Mouse (Mus musculus) heart, postnatal 25 days (tissue): ENCODE measurements around the gene 2510009E07Rik. TPM values are rescaled to one million over a fixed set of nuclear protein-coding genes. Genes with fewer than 3 reads are reported as not detected.
"Not testable (repeated sequence)": the region's sequence is repeated elsewhere in the genome, so short reads cannot be mapped to it uniquely, and the experiment has no call there.

Experiments used
- DNase-seq: peaks from one replicate; pipeline ENCODE4 v3.0.0; 2022; ENCODE audit warnings: low spot score
- intact Hi-C: fragments of 180-260 bp; cut with DNase I; formaldehyde crosslinking; loops from one replicate; pipeline ENCODE4 v1.15.1; 2025
- total RNA-seq, 2 experiments: library from RNA; stranded (reverse); gene quantifications; 2 replicates each; pipeline ENCODE4 v1.2.3; 2021

The 2510009E07Rik gene
- total RNA-seq, 2 experiments from 2014 or later = 27.5 to 29.8 TPM

- intact Hi-C loops = no loop called here
- no peak for DNase-seq
Measured at GRCm38 (mm10) chr16:21689141-21689540, 5.3 kb downstream of the 2510009E07Rik start.

- intact Hi-C loops = no loop called here
- no peak for DNase-seq
Measured at GRCm38 (mm10) chr16:21687406-21687805, 7.1 kb downstream of the 2510009E07Rik start.

- intact Hi-C loops = no loop called here
- no peak for DNase-seq
Measured at GRCm38 (mm10) chr16:21676791-21677190, 17.7 kb downstream of the 2510009E07Rik start.

- intact Hi-C loops, DNase-seq: not testable (repeated sequence)
Measured at GRCm38 (mm10) chr16:21673651-21674050, 20.8 kb downstream of the 2510009E07Rik start.

GRCm38 (mm10) chr16:21673046-21673445 lies 21.4 kb downstream of the 2510009E07Rik start:
- intact Hi-C loops, DNase-seq: not testable (repeated sequence)

- intact Hi-C loops = no loop called here
- DNase-seq = no peak
Measured at GRCm38 (mm10) chr16:21671878-21672277, 22.6 kb downstream of the 2510009E07Rik start.

GRCm38 (mm10) chr16:21665423-21665986 lies 29.0 kb downstream of the 2510009E07Rik start:
- intact Hi-C loops = no loop called here
- DNase-seq = no peak

- no peak for DNase-seq
- intact Hi-C loops = no loop called here
Measured at GRCm38 (mm10) chr16:21664633-21665363, 29.7 kb downstream of the 2510009E07Rik start.

GRCm38 (mm10) chr16:21655961-21656360 lies 38.5 kb downstream of the 2510009E07Rik start:
- intact Hi-C loops = no loop called here
- DNase-seq = no peak

GRCm38 (mm10) chr16:21655291-21655690 lies 39.2 kb downstream of the 2510009E07Rik start:
- DNase-seq = no peak
- intact Hi-C loops = no loop called here

GRCm38 (mm10) chr16:21654384-21654783 lies 40.1 kb downstream of the 2510009E07Rik start:
- intact Hi-C loops = no loop called here
- DNase-seq = no peak

- no peak for DNase-seq
- intact Hi-C loops = no loop called here
Measured at GRCm38 (mm10) chr16:21653151-21653550, 41.3 kb downstream of the 2510009E07Rik start.

- intact Hi-C loops = no loop called here
- DNase-seq = no peak
Measured at GRCm38 (mm10) chr16:21651161-21651560, 43.3 kb downstream of the 2510009E07Rik start.

- no peak for DNase-seq
- intact Hi-C loops = no loop called here
Measured at GRCm38 (mm10) chr16:21650289-21650688, 44.2 kb downstream of the 2510009E07Rik start.

GRCm38 (mm10) chr16:21648800-21649199 lies 45.7 kb downstream of the 2510009E07Rik start:
- DNase-seq = no peak
- intact Hi-C loops = no loop called here

- no peak for DNase-seq
- intact Hi-C loops = no loop called here
Measured at GRCm38 (mm10) chr16:21646496-21646895, 48.0 kb downstream of the 2510009E07Rik start.

GRCm38 (mm10) chr16:21645915-21646314 lies 48.5 kb downstream of the 2510009E07Rik start:
- intact Hi-C loops = loop anchor here (2.0 kb wide), 1 partner anchor 47 kb away; no protein-coding TSS in a partner anchor
- DNase-seq = no peak

GRCm38 (mm10) chr16:21644574-21644973 lies 49.9 kb downstream of the 2510009E07Rik start:
- intact Hi-C loops = loop anchor here (2.0 kb wide), 1 partner anchor 48 kb away; no protein-coding TSS in a partner anchor
- DNase-seq = no peak

GRCm38 (mm10) chr16:21644066-21644561 lies 50.4 kb downstream of the 2510009E07Rik start:
- DNase-seq = peak; percentile 65
- intact Hi-C loops = loop anchor here (2.0 kb wide), 1 partner anchor 49 kb away; no protein-coding TSS in a partner anchor

- intact Hi-C loops = loop anchor here (2.0 kb wide), 1 partner anchor 49 kb away; no protein-coding TSS in a partner anchor
- no peak for DNase-seq
Measured at GRCm38 (mm10) chr16:21643621-21644041, 50.8 kb downstream of the 2510009E07Rik start.

GRCm38 (mm10) chr16:21642906-21643305 lies 51.6 kb downstream of the 2510009E07Rik start:
- DNase-seq = no peak
- intact Hi-C loops = no loop called here
